Mouse (Mus musculus) heart, embryonic 10.5 days (tissue): ENCODE results near the gene Myom3. TPM values are rescaled to one million over a fixed set of nuclear protein-coding genes. Genes with fewer than 3 reads are reported as not detected.

Source experiments
- DNase-seq: peaks from one replicate; pipeline ENCODE4 v3.0.0-alpha.2; 2017; ENCODE audit warnings: low spot score
- H3K27ac ChIP-seq: fragments of 300-500 bp; sonication (generic); 2 replicates; pipeline ENCODE4 v1.5.1; 2016; ENCODE audit warnings: mild to moderate bottlenecking
- H3K27me3 ChIP-seq: fragments of 300-500 bp; sonication (generic); 2 replicates; pipeline ENCODE4 v1.6.1; 2016; ENCODE audit warnings: mild to moderate bottlenecking; ENCODE audit not compliant: poor library complexity, insufficient read depth, severe bottlenecking
- H3K36me3 ChIP-seq: fragments of 300-500 bp; sonication (generic); 2 replicates; pipeline ENCODE4 v1.6.1; 2016; ENCODE audit warnings: mild to moderate bottlenecking, moderate library complexity
- H3K4me1 ChIP-seq: fragments of 300-500 bp; sonication (generic); 2 replicates; pipeline ENCODE4 v1.6.1; 2016; ENCODE audit warnings: mild to moderate bottlenecking
- H3K4me3 ChIP-seq: fragments of 300-500 bp; sonication (generic); 2 replicates; pipeline ENCODE4 v1.5.1; 2016; ENCODE audit warnings: mild to moderate bottlenecking, moderate library complexity
- H3K9me3 ChIP-seq: fragments of 300-500 bp; sonication (generic); 2 replicates; pipeline ENCODE4 v1.6.1; 2016; ENCODE audit warnings: mild to moderate bottlenecking, moderate library complexity
- WGBS: fragments of 180-500 bp; shearing (Covaris S2); methylation state at CpG from one replicate; pipeline ENCODE4 v1.1.7; 2016; 5-methylcytosine and 5-hydroxymethylcytosine counted together
- polyA plus RNA-seq: library from polyadenylated mRNA; unstranded; fragments of >200 nt; fragmentation: Nextera tagmentation; extraction: Ambion mirVana; gene quantifications from 2 replicates; pipeline ENCODE4 v1.2.1, GENCODE M21; 2016

Gene Myom3
- polyA plus RNA-seq, 1 experiment from 2014 or later, result not detected

DNA sequence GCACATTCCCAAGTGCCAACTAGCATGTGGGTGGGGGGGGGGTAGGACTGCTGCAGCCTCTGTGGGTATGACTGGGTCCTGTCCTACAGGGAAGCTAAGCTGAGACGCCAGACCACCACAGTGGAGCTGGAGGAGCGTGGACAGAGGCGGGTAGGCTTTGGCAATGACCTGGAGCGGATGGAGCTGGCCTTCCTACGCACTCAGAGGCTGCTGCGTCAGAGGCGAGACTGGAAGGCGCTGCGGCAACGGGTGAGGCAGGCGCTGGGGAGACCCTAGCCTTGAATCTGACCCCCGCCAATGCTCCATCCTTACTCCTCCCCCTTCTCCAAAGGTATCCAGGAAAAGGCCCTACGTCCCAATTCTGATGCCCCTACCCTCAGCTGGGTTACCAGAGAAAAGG lies 5.2 kb downstream of the Myom3 start:
- Histone ChIP-seq H3K27ac (peak overlapping the region; percentile 22; the same call in 1 of the 2 replicates), H3K4me1 (peaks cover 36% of the 10 kb centered on the region), H3K4me3 (no peak overlapping the region), H3K27me3 (peaks cover 22% of the 10 kb centered on the region), H3K36me3 (no peaks in the 10 kb centered on the region), H3K9me3 (no peaks in the 10 kb centered on the region)
- 81% methylated on average over 13 of the region's 13 CpGs for WGBS
- no peak for DNase-seq

- Histone ChIP-seq H3K9me3 (no peaks in the 10 kb centered on the region), H3K4me1 (peaks cover 32% of the 10 kb centered on the region), H3K27me3 (peaks cover 21% of the 10 kb centered on the region; the same call in 1 of the 2 replicates), H3K4me3 (no peak overlapping the region), H3K36me3 (no peaks in the 10 kb centered on the region), H3K27ac (no peak overlapping the region)
- whole genome bisulfite sequencing, result 72% methylated on average over 8 of the region's 8 CpGs
- no peak for DNase-seq
These were observed 6.2 kb downstream of the Myom3 start for GRCm38 (mm10) chr4:135765707-135766106.

DNA sequence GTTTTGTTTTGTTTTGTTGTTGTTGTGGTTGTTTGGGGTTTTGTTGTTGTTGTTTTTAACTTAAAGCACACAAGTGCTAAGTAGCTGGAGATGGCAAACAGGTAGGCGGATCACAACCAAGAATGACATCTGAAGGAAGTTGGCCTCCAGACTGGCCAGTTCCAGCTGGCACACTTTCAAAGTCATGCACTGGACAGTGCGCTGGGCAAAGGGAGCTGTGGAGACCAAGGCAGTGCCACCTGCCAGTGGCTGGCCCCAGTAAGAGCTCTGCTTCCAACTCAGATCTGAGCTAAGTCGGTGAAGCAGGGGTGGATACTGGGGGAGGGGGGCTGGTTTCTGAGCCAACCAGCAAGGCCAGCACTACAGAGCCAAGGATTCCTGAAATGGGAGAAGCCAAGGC lies 7.5 kb downstream of the Myom3 start:
- H3K27ac ChIP-seq, result no peak overlapping the region
- 0 out of 2 replicates have a peak, but pooled peaks cover 16% of the 10 kb centered on the region for H3K27me3 ChIP-seq
- H3K4me3 ChIP-seq, result no peak overlapping the region
- no peaks in the 10 kb centered on the region for H3K9me3 ChIP-seq
- WGBS, result 76% methylated on average over 3 of the region's 3 CpGs
- H3K36me3 ChIP-seq, result no peaks in the 10 kb centered on the region
- H3K4me1 ChIP-seq, result peaks cover 30% of the 10 kb centered on the region
- no peak for DNase-seq

DNA sequence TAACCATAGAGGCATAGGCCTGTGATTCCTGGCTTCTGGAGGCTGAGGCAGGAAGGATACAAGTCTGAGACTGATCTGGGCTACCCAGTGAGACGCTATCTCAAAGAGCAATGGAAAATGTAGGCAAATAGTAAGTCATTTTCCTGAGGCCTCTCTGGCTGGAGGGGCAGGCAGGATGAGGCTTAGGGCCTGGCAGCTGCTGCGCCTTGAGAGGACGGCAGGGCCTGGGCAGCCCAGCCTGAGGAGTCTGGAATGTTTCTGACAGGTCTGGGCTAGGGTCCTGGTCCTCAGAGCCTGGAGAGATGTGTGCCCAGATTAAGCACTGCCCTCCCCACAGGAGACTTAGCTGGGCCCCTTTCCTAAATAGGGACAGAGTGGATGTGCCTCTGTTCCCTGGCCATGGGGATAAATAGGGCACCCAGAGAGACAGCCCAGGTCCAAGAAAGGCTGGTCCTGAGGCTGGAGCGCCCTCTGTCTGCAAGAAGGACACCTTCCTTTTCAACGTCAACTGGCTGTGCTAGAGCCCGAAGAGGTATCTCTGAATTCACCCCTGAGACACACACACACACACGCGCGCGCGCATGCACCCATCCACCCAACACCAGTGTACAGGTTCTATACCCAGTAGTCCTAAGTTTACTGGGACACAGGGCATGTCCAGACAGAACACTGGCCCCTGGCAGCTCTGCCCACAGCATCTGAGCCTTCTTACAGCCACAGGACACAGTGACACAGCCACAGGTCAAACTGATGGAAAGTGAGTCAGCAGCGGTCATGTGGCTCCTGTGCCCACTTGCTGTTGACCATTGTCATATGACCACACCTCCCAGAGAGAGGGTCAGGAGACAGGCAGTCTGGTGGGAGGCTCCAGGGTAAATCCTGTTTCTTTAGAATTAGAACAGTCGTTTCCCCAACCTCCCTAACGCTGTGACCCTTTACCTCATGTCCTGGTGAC lies 9.3 kb downstream of the Myom3 start:
- Histone ChIP-seq H3K27me3 (0 out of 2 replicates have a peak, but pooled peaks cover 9% of the 10 kb centered on the region), H3K36me3 (no peaks in the 10 kb centered on the region), H3K4me3 (no peak overlapping the region), H3K9me3 (no peaks in the 10 kb centered on the region), H3K4me1 (peaks cover 36% of the 10 kb centered on the region), H3K27ac (0 out of 2 replicates have a peak overlapping the region, but pooled peaks have one; percentile 4)
- 57% methylated on average over 14 of the region's 14 CpGs for WGBS
- no peak for DNase-seq

GRCm38 (mm10) chr4:135770611-135771305 lies 11.2 kb downstream of the Myom3 start:
- Histone ChIP-seq H3K9me3 (no peaks in the 10 kb centered on the region), H3K27ac (no peak overlapping the region), H3K36me3 (no peaks in the 10 kb centered on the region), H3K4me3 (no peak overlapping the region), H3K27me3 (peaks cover 8% of the 10 kb centered on the region; the same call in 1 of the 2 replicates), H3K4me1 (peaks cover 45% of the 10 kb centered on the region)
- 79% methylated on average over 18 of the region's 18 CpGs for WGBS
- DNase-seq, result no peak

GRCm38 (mm10) chr4:135771592-135771991 lies 12.1 kb downstream of the Myom3 start:
- DNase-seq, result no peak
- peak overlapping the region; percentile 54 for H3K27ac ChIP-seq

DNA sequence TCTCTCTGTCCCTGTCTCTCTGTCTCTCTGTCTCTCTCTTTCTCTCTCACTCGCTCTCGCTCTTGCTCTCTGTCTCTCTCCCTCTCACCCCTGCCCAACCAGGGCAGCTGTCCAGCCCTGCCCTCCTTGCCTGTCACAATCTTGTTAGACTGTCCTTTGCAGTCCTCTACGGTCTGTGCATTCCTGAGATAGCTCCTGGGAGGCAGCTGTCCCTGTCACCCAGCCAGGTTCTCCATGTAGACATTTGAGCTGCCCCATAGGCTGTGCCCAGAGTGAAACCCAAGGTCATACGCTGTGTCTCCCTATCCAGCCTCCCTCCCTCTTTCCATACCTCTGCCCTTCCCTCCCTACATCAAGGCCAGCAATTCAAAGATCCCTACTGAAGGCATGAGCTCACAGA lies 13.2 kb downstream of the Myom3 start:
- Histone ChIP-seq H3K4me1 (peaks cover 44% of the 10 kb centered on the region), H3K27ac (peak overlapping the region; percentile 54), H3K9me3 (no peaks in the 10 kb centered on the region), H3K27me3 (peaks cover 14% of the 10 kb centered on the region), H3K36me3 (no peaks in the 10 kb centered on the region), H3K4me3 (0 out of 2 replicates have a peak overlapping the region, but pooled peaks have one; percentile 3)
- DNase-seq, result peak; percentile 83
- 38% methylated on average over 4 of the region's 4 CpGs for WGBS

More at GRCm38 (mm10) chr4:135771592-135771991, 12.1 kb downstream of the Myom3 start:
- Histone ChIP-seq H3K9me3 (no peaks in the 10 kb centered on the region), H3K36me3 (no peaks in the 10 kb centered on the region), H3K27me3 (peaks cover 14% of the 10 kb centered on the region), H3K4me3 (no peak overlapping the region), H3K4me1 (peaks cover 44% of the 10 kb centered on the region)
- WGBS, result 82% methylated on average over 6 of the region's 6 CpGs

DNA sequence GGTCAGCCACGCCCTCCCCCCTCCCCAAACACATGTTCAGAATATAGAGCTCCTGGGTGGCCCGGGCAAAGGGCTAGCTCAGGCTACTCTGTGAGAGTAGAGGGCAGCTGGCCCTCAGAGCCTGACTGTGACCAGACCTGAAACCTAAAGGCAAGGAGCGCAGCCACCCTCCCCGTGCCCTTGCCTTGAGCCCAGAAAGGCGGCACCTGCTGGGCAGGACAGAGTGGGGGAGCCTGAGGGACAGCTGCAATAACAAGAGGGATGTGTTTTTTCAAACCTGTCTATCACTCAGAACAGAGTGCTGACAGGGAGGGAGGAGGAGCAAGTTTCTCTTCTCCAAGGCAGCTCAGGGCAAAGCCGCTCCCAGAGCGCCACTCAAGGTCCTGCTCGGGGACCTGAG lies 15.0 kb downstream of the Myom3 start:
- H3K4me1 ChIP-seq, result peaks cover 44% of the 10 kb centered on the region
- no peak for DNase-seq
- H3K27me3 ChIP-seq, result peaks cover 14% of the 10 kb centered on the region
- 37% methylated on average over 8 of the region's 8 CpGs for WGBS
- H3K9me3 ChIP-seq, result no peaks in the 10 kb centered on the region
- H3K27ac ChIP-seq, result peak overlapping the region; percentile 47; the same call in 1 of the 2 replicates
- no peaks in the 10 kb centered on the region for H3K36me3 ChIP-seq
- no peak overlapping the region for H3K4me3 ChIP-seq

GRCm38 (mm10) chr4:135776850-135777249 lies 17.3 kb downstream of the Myom3 start:
- WGBS, result 78% methylated on average over 4 of the region's 4 CpGs
- no peak overlapping the region for H3K4me3 ChIP-seq
- no peaks in the 10 kb centered on the region for H3K9me3 ChIP-seq
- H3K27ac ChIP-seq, result no peak overlapping the region
- H3K4me1 ChIP-seq, result peaks cover 50% of the 10 kb centered on the region
- DNase-seq, result no peak
- H3K27me3 ChIP-seq, result peaks cover 9% of the 10 kb centered on the region
- H3K36me3 ChIP-seq, result no peaks in the 10 kb centered on the region

DNA sequence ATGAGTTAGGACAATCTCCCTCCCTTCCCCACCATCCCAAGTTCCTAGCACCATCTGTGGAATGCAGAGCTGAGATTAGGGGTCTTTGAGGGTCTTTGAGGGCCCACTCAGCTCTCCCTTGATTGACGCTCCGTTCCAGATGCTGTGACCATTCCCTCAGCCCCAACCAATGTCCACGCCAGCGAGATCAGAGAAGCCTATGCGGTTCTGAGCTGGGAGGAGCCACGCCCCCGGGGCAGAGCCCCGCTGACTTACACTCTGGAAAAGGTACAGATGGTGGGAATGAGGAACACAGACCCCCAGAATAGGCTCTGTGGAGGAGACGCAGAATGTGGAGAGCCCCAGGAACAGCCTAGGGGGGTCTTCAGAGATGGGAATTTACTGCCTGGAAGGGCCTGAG lies 20.1 kb downstream of the Myom3 start:
- Histone ChIP-seq H3K9me3 (no peaks in the 10 kb centered on the region), H3K4me1 (peaks cover 26% of the 10 kb centered on the region), H3K4me3 (no peak overlapping the region), H3K27ac (no peak overlapping the region), H3K27me3 (peaks cover 9% of the 10 kb centered on the region), H3K36me3 (no peaks in the 10 kb centered on the region)
- DNase-seq, result no peak
- WGBS, result 64% methylated on average over 9 of the region's 9 CpGs

DNA sequence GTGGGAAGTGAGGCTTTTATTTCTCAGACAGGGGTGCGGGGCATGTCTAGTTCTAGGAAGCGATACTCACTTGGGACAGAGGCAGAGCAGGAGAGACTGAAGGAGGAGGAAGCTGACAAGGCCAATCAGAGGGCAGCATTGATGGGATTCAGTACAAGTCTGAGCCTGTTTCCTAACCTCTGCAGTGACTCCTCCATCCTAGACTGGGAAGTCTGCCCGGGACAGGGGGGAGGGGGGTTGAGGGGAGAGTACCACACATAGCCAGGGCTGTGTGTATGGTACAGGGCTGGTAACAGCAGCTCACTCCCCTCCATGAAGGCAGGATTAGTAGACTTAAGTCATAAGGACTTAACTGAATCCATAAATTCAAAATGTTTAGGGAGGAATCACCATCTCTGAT lies 20.7 kb downstream of the Myom3 start:
- WGBS, result 70% methylated on average over 3 of the region's 3 CpGs
- peaks cover 9% of the 10 kb centered on the region for H3K27me3 ChIP-seq
- no peak for DNase-seq
- peaks cover 20% of the 10 kb centered on the region for H3K4me1 ChIP-seq
- H3K36me3 ChIP-seq, result no peaks in the 10 kb centered on the region
- H3K27ac ChIP-seq, result no peak overlapping the region
- no peaks in the 10 kb centered on the region for H3K9me3 ChIP-seq
- no peak overlapping the region for H3K4me3 ChIP-seq

DNA sequence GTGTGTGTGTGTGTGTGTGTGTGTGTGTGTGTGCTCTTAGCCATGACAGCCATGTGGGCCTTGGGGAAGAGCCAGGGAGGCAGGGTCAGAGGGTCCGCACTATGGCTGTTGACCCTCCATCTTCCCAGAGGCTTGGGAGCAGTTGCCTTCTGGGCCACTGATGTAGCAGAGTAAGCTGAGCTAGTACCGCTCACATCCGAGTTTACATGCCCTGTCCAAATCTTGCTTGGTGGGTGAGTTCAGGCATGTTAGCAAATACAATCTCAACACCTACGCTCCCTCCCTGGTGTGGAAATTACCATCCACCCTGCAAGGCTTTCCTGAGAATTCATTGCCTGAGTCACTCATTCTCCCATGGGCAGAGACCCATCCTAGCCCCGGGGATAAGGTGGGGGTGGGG lies 21.8 kb downstream of the Myom3 start:
- Histone ChIP-seq H3K9me3 (no peaks in the 10 kb centered on the region), H3K4me3 (no peak overlapping the region), H3K27ac (no peak overlapping the region), H3K27me3 (peaks cover under 1% of the 10 kb centered on the region), H3K4me1 (peaks cover 19% of the 10 kb centered on the region), H3K36me3 (no peaks in the 10 kb centered on the region)
- no peak for DNase-seq
- 87% methylated on average over 5 of the region's 5 CpGs for WGBS

DNA sequence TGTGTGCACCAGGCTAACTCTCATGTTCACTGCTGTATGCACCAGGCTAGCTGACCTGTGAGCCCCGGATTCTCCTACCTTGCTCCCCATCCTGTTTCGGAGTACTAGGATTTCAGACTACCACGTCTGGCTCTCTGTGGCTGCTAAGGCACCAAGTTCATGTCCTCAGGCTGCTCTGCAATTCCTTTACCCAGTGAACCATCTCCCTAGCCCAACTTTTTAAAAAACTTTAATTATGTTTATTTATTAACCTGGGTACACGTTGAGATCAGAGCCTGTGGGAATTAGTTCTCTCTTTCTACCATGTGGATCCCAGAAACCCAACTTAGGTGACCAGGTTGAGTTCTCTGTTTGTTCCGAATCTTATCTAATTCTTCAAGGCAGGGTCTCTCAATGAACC lies 27.1 kb downstream of the Myom3 start:
- Histone ChIP-seq H3K4me3 (no peak overlapping the region), H3K27me3 (peaks cover 7% of the 10 kb centered on the region; the same call in 1 of the 2 replicates), H3K27ac (no peak overlapping the region), H3K4me1 (peaks cover 14% of the 10 kb centered on the region; the same call in 1 of the 2 replicates), H3K9me3 (no peaks in the 10 kb centered on the region), H3K36me3 (no peaks in the 10 kb centered on the region)
- 71% methylated on average over 5 of the region's 5 CpGs for WGBS
- DNase-seq, result no peak
